Mouse (Mus musculus): ENCODE data around the gene Speg. TPM values are rescaled to one million over a fixed set of nuclear protein-coding genes. Genes with fewer than 3 reads are reported as not detected.
A peak's percentile ranks its signal among the peaks of the same experiment; 100 is the strongest.

The Speg gene
- polyA plus RNA-seq, 1 experiment from 2014 or later = 77.9 TPM

DNA sequence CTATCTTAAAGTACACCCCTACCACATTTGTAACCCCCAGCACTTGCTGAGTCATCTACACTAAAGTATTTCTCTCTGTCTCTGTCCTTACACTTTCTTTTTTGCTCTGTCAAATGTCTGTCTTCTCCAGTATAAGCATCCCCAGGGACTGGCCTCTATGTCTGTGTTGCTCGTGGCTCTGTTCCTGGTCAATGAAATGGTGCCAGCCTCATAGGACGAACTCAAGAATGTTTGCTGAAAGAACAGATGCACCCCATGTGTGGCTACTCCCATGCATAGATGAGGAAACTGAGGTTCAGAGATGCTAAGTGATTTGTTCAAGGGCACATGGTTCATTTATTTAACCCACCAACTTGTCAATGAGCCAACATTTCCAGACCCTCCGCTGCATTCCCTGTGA, 2.6 kb upstream of the Speg start:
- Histone ChIP-seq H3K9me3 (no peaks in the 10 kb centered on the region), H3K4me1 (peaks cover 56% of the 10 kb centered on the region), H3K27ac (no peak overlapping the region), H3K4me3 (no peak overlapping the region), H3K36me3 (peaks cover 5% of the 10 kb centered on the region), H3K27me3 (ENCODE audit: insufficient read depth, poor library complexity, severe bottlenecking) (peaks cover 28% of the 10 kb centered on the region)
- WGBS = 78% methylated on average over 3 of the region's 3 CpGs
- no peak for DNase-seq (ENCODE audit: low spot score)

GRCm38 (mm10) chr1:75373276-75373675, 1.8 kb upstream of the Speg start:
- no peaks in the 10 kb centered on the region for H3K9me3 ChIP-seq
- no peak overlapping the region for H3K27ac ChIP-seq
- DNase-seq (ENCODE audit: low spot score) = no peak
- H3K4me3 ChIP-seq = no peak overlapping the region
- WGBS = 83% methylated on average over 3 of the region's 3 CpGs
- peaks cover 32% of the 10 kb centered on the region for H3K27me3 ChIP-seq (ENCODE audit: insufficient read depth, poor library complexity, severe bottlenecking)
- H3K4me1 ChIP-seq = peaks cover 57% of the 10 kb centered on the region
- no peaks in the 10 kb centered on the region for H3K36me3 ChIP-seq

DNA sequence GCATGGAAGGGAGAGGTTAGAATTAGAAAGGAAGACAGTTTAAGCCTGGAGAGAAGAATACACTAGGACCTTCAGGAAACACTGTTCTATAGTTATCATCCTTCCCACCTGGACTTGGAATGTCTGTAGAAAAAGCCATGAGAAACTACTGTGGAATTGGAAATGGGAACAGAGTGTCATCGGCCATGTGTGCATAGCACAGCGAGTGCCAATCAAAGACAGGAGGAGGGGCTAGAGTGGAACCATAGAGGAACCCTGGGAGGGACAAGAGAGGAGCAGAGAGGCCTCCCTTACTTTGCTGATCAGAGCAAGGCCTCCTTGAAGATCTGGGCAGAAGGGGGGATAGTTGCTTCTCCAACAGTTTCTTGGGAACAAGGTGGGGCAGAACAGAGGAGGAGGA, 4.1 kb downstream of the Speg start:
- Histone ChIP-seq H3K36me3 (peaks cover 11% of the 10 kb centered on the region), H3K9me3 (no peaks in the 10 kb centered on the region), H3K4me1 (peaks cover 89% of the 10 kb centered on the region), H3K27me3 (ENCODE audit: insufficient read depth, poor library complexity, severe bottlenecking) (peaks cover 26% of the 10 kb centered on the region; the same call in 1 of the 2 replicates), H3K4me3 (no peak overlapping the region), H3K27ac (peak overlapping the region; percentile 74)
- 56% methylated on average over 2 of the region's 2 CpGs for WGBS
- DNase-seq (ENCODE audit: low spot score) = no peak

DNA sequence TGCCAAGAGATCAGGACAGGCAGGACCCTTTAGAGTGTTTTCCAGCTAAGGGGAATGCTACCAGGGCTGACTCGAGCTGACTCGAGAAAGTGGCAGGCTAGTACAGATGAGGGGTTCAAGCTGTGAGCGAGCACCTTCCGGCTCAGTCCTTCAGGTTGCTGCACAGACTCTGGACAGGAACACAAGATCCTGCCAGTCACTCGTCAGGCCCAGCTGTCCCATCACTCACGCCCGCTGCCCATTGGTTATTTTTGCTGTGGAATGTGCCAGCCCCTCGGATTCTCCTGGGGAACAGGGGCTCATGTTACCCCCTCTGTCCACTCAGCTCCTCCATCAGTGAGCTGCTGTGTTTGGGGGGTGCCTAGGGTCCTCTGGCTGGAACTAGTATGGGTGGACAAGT, 4.8 kb downstream of the Speg start:
- no peaks in the 10 kb centered on the region for H3K9me3 ChIP-seq
- H3K27me3 ChIP-seq (ENCODE audit: insufficient read depth, poor library complexity, severe bottlenecking) = peaks cover 21% of the 10 kb centered on the region; the same call in 1 of the 2 replicates
- peak overlapping the region; percentile 74 for H3K27ac ChIP-seq
- DNase-seq (ENCODE audit: low spot score) = no peak
- WGBS = 35% methylated on average over 8 of the region's 8 CpGs
- peaks cover 89% of the 10 kb centered on the region for H3K4me1 ChIP-seq
- no peak overlapping the region for H3K4me3 ChIP-seq
- H3K36me3 ChIP-seq = peaks cover 18% of the 10 kb centered on the region

- Histone ChIP-seq H3K36me3 (peaks cover 24% of the 10 kb centered on the region), H3K4me3 (peak overlapping the region; percentile 86; the same call in 1 of the 2 replicates), H3K27me3 (ENCODE audit: insufficient read depth, poor library complexity, severe bottlenecking) (peaks cover 14% of the 10 kb centered on the region; the same call in 1 of the 2 replicates), H3K4me1 (peaks cover 89% of the 10 kb centered on the region), H3K9me3 (no peaks in the 10 kb centered on the region), H3K27ac (peak overlapping the region; percentile 96)
- 26% methylated on average over 2 of the region's 2 CpGs for WGBS
- no peak for DNase-seq (ENCODE audit: low spot score)
Observed at GRCm38 (mm10) chr1:75380951-75381350, 5.9 kb downstream of the Speg start.

DNA sequence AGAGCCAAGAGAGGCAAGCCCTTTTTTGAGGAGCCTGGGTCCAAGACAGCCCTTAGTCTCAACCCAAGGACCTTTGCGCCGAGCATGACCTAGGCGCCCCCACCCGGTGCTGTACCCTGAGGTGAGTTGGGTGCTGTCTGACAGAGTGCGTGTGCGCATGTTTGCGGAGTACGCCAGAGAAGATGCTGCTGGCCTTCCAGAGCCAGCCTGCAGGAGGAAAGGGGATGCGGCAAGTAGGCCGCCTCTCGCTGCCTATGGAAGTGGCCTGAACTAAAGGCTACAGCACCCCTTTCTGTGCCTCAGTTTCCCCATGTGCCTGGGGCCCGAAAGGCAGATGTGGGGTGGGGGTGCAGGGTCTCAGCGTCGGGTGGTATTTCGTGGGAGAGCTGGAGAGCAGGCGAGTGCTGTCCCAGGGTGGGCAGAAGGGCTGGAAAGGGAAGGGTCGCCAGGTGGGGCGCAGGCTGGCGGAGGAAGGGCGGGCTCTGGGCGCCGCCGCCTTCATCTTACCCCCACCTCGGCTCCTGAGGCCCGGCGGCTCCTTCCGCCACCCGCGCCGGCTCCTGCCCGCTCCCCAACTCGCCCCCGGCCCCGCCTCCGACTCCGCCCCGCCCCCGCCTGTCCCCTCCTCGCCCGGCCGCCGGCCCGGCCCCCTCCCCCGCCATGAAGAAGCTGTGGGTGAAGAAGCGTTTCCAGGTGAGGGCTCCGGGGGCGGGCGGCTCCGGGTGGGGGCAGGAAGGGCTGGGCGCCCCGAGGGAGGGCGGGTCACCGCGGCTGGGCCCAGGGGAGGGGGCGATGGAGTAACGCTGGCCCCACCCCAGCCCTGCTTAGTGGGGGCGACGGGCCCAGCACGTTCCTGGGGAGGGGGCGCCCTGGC, 6.6 kb downstream of the Speg start:
- Histone ChIP-seq H3K36me3 (peaks cover 24% of the 10 kb centered on the region), H3K27ac (peak overlapping the region; percentile 96), H3K4me1 (peaks cover 91% of the 10 kb centered on the region), H3K4me3 (peak overlapping the region; percentile 86), H3K9me3 (no peaks in the 10 kb centered on the region), H3K27me3 (ENCODE audit: insufficient read depth, poor library complexity, severe bottlenecking) (peaks cover 9% of the 10 kb centered on the region; the same call in 1 of the 2 replicates)
- DNase-seq (ENCODE audit: low spot score) = no peak
- WGBS = 3% methylated on average over 45 of the region's 60 CpGs

GRCm38 (mm10) chr1:75382356-75383071, 7.4 kb downstream of the Speg start:
- peak; percentile 75 for DNase-seq (ENCODE audit: low spot score)
- Histone ChIP-seq H3K4me3 (peak overlapping the region; percentile 86), H3K4me1 (peaks cover 97% of the 10 kb centered on the region), H3K36me3 (peaks cover 24% of the 10 kb centered on the region), H3K9me3 (no peaks in the 10 kb centered on the region), H3K27ac (peak overlapping the region; percentile 96), H3K27me3 (ENCODE audit: insufficient read depth, poor library complexity, severe bottlenecking) (peaks cover 16% of the 10 kb centered on the region)
- WGBS = 2% methylated on average over 25 of the region's 28 CpGs

- Histone ChIP-seq H3K9me3 (no peaks in the 10 kb centered on the region), H3K4me3 (peak overlapping the region; percentile 12; the same call in 1 of the 2 replicates), H3K36me3 (peaks cover 36% of the 10 kb centered on the region), H3K4me1 (peaks cover 98% of the 10 kb centered on the region), H3K27me3 (ENCODE audit: insufficient read depth, poor library complexity, severe bottlenecking) (peaks cover 33% of the 10 kb centered on the region), H3K27ac (peak overlapping the region; percentile 77)
- DNase-seq (ENCODE audit: low spot score) = peak; percentile 71
- 68% methylated on average over 27 of the region's 27 CpGs for WGBS
Observed at GRCm38 (mm10) chr1:75384470-75385141, 9.5 kb downstream of the Speg start.

DNA sequence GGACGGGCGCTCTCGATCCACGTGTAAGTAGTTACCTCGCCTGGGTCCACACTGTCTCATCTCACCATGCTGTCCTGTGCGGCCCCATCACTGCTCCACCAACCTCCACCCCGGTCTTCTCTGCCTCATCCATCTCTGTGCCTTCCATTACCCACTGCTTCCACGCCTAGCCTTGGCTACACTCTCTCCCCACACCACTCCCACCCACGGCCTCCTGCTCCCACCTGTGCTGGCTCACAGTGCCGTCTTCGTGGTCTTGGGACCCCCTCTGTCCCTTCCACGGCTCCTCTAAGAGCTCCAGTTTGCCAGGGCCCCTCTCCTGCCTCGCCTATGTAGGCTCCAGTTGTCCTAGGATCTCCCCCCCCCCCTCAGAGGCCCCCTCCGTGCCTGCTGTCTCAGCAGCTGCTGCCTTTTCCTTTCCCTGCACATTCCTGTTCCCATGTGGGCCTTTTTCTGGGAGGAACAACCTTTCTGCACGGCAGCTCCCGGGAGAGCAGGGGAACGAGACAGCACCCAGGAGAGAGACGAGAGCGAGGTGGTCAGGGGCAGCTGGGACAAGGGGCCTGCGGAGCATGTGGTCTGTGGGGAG, 10.1 kb downstream of the Speg start:
- Histone ChIP-seq H3K27ac (peak overlapping the region; percentile 77), H3K4me1 (peaks cover 92% of the 10 kb centered on the region), H3K4me3 (peak overlapping the region; percentile 12; the same call in 1 of the 2 replicates), H3K9me3 (no peaks in the 10 kb centered on the region), H3K27me3 (ENCODE audit: insufficient read depth, poor library complexity, severe bottlenecking) (peaks cover 39% of the 10 kb centered on the region), H3K36me3 (peaks cover 43% of the 10 kb centered on the region)
- no peak for DNase-seq (ENCODE audit: low spot score)
- 57% methylated on average over 20 of the region's 20 CpGs for WGBS

DNA sequence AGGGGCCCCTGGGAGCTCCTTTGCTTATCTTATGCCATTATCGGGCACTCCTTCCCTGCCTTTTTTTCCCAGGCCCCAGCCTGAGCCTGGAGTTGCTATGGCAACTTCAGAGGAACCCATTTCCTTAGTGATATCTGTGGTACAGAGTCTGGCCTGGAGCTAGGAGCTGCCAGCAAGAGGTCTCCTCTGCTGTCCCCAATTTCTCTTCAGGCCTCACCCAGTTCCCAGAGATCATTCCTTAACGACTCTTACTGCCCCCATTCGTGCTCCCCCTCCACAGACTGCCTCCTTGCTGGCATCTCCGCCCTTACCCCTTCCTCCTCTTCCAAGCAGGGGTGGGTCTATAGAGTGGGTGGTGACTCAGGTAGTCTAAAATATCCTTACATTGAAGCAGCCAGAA, 11.1 kb downstream of the Speg start:
- peaks cover 51% of the 10 kb centered on the region for H3K36me3 ChIP-seq
- peak overlapping the region; percentile 77; the same call in 1 of the 2 replicates for H3K27ac ChIP-seq
- no peak overlapping the region; the same call in 1 of the 2 replicates for H3K4me3 ChIP-seq
- peaks cover 39% of the 10 kb centered on the region for H3K27me3 ChIP-seq (ENCODE audit: insufficient read depth, poor library complexity, severe bottlenecking)
- H3K4me1 ChIP-seq = peaks cover 82% of the 10 kb centered on the region
- no peaks in the 10 kb centered on the region for H3K9me3 ChIP-seq
- 20% methylated on average over 4 of the region's 4 CpGs for whole genome bisulfite sequencing
- DNase-seq (ENCODE audit: low spot score) = no peak

GRCm38 (mm10) chr1:75387469-75387928, 12.4 kb downstream of the Speg start:
- Histone ChIP-seq H3K9me3 (no peaks in the 10 kb centered on the region), H3K4me3 (peak overlapping the region; percentile 47), H3K27ac (peak overlapping the region; percentile 84), H3K4me1 (peaks cover 77% of the 10 kb centered on the region), H3K36me3 (peaks cover 65% of the 10 kb centered on the region), H3K27me3 (ENCODE audit: insufficient read depth, poor library complexity, severe bottlenecking) (peaks cover 39% of the 10 kb centered on the region)
- 16% methylated on average over 7 of the region's 7 CpGs for whole genome bisulfite sequencing
- DNase-seq (ENCODE audit: low spot score) = peak; percentile 74

Measured in heart, embryonic 10.5 days (tissue).